Mouse (Mus musculus) spleen, postnatal 36 days (tissue): ENCODE measurements around the gene Ccdc83.
A peak's percentile ranks its signal among the peaks of the same experiment; 100 is the strongest.

Experiments used
- DNase-seq, 2 experiments: peaks; one replicate each; pipeline ENCODE4 v3.0.0; 2022; ENCODE audit warnings: low spot score in 2 of 2, mixed read lengths in 1 of 2

Gene Ccdc83

DNA sequence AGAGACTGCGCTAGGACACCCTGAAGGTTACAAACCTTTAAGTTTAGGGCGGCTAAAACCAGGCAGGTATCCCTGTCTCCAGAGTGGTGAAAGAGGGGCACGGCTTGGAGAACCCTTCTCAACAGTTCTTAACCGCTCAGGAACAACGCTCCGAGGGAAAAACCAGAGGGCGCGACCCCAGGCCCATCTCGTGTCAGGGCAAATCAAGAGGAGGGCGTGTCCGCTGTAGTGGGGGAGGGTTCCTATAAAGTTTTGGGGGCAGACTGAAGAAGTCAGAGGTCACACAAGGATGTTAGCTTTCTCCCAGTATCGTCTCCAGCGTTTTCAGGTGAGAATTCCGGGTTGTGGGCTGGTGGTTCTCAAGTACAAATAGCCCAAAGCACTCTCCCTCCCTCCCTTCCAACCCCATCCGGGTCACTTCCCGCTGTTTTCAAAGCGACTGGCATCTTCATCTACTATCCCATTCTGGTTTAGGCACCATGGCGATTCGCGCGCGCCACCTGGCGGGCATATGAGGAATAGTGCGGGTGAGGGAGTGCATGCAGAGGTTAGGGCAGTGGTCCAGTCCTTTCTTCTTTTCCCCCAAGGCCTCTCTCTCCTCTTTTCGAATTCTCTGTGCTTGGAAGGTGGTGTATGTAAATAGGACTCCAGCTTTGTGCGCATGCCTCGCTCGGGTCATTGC, at the start of gene Ccdc83:
Gene Ccdc83 (minus strand): TSS at position 489 of the 682 bp plus-strand sequence.
- peak; percentile 46 to 58 for DNase-seq

DNA sequence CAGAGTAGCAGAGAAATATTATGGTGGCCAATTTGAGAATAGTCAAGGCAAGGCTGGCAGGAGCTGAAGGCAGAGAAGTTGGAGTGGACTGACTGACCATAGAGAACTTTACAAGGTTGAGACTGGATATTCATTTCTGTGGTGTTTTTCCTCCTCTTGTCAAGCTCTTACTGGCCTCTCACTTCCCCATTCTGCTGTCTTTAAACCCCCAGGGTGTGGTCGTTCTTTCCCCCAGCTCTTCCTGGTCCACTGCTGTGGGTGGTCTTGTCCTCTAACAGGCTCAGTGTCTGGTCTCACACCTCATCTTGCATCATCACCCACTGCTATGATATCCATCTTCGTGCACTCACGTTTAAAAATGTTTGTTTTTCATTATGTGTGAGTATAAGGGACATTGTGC, 47.8 kb upstream of the Ccdc83 start:
- DNase-seq: peak; percentile 29 to 42

DNA sequence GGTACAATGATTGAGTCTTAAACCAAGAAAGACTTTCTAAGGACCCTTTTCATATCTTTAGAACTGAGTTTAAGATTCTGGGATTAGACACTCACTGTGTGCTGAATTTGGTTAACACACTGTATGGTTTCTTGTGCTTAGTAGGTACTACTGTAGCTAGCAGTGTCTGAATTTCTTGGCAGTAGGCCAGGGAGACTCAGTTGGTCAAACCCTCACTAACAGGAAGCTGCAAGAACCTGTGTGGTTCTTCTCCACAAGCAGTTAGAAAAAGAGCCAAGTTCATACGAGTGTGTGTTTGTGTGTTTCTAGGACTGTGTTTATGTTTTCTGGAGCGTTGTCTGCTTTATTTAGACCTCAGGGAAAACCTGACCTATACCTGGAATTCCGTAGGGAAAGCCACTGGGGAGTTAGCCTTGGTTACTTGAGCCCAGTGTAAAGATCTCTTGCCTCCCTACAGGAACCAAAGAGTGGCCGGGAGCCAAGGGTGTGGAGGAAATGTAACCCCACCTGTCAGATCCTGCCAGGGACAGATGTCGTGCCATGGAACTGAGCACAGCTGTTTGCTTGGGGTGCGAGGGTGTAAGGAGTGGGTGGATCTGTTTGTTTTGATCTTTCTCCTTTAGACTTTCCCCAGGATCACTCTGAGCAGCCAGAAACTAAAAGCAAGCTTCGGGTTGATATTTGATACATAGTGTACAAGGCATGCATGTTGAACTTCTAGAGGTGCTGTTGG, 46.7 kb upstream of the Ccdc83 start:
- DNase-seq: peak; percentile 29 to 51

DNA sequence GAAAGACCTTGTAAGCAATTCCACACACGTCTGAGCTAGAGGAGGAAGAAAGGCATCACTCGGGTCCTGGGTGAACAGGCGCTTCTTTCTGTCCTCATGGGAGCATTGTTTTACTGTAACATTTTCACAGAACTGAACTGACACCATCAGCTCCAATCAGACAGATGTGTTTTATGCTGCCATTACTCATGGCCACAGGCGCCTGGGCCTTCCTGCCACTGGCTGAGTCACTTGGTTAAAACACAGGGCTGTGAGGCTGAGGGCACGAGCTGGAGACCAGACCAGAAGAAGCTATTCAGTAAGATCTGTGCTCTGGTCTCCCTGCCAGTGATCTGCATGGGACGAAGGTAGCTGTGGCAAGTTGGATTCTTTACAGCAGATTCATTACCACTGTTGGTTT, 42.4 kb upstream of the Ccdc83 start:
- DNase-seq: no peak

DNA sequence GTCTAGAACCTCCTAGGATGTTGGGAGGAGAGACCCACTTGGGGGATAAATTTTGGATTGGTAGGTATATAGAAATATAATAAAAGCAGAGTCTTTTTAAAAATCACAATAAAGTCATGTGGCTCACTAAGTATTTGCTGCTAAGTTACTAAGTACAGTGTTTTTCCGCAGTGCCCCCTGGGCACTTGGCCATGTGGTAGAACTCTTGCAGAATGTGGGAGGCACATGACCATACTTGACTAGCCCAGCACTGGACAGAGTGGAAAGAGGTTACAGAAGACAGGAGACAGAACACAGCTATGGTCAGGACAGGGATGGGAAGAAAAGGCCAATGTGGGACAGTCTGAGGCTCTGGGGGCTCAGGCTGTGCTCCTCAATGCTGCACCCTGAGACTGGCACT, 41.4 kb upstream of the Ccdc83 start:
- no peak for DNase-seq

DNA sequence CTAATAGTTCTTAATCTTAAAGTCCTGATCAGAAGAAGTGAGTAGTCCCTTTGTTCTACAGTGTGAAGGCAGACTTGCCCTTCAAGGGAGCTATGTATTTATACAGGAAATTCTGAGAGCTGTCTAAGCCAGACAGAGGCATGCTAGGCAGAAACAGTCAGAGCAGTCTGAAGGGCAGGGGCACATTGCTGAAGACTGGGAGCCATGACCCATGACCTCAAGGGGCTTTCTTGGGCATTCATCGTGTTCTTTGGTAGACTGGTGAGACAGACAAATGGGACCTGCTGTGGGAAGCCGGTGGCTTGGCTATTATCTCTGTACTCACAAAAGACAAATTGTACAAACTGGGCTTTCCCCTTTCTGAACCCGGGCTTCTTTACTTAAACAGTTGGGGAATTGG, 40.5 kb upstream of the Ccdc83 start:
- no peak for DNase-seq

DNA sequence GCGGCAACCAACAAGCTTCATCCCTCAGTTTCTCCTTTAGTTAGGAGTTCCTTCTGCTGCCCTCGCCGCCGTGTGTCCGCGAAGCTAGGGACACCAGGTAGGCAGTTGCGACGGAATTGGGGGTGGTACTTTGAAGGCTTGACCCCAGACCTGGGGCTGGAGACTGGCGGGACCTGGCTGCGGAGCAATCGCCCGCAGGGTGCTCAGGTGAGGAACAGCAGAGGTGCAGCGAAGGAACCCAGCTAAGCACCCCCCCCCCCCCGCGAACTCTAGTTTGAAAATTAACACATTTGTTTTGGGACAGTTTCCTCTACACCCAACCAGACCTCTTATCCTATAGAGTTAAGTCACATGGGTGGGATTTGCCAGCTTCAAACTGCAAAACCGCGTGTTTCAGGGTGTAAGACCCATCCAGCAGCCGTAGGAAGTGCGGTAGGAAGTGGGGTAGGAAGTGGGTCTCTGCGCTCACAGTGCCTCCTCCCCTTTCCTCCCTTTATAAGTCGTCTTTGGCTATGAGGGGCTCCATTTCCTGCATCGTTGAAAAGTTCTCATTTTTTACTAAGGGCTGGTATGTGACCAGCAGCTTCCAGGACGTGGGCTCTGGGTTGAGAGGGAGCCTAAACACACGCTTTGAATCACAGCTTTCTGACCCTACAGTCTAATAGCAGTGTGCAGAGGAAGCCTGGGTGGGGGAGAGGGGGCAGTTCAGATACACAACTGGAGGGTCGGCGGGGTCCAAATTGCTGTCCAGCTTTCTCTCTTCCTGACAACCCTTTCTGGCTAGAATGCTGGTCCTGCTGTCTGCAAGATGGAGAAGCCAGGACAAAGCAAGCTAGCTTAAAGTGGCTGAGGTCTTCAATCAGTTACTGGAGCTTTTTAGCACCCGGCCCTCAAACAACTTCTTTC, 37.3 kb upstream of the Ccdc83 start:
- DNase-seq: peak; percentile 8 to 17

DNA sequence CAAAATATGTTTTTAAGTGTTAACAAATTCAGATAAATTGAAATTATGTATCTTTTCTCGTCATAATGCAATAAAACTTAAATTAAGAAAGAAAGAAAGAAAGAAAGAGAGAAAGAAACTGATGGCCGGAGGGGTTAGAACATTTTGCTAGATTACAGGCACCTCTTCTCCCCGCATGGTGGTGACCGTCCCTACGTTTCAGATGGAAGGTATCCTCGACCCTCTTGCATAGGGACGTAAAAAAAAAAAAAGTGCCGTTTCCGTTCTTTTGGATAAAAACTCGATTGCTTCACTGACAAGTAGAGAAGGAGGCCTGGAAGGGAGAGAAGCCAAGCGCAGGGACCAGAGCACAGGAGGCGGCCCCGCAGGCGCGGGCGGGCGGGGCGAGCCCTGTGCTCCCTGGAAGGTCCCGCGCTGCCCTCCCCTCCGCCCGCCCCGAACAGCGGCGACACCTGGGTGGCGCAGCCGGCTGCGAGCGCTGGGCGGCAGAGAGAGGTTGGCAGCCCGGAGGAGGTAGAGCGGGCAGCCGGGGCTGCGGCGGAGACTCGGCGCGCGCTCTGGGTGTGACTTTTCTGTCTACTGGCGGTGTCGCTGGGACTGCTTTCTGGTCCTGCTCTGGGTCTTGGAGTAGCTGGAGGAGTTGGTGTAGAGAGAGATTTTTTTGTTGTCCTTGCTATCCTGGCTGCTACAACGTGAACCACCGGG, 36.5 kb upstream of the Ccdc83 start, which contains the start of gene Sytl2:
Gene Sytl2 (plus strand): TSS at position 311 of the 705 bp plus-strand sequence.
- DNase-seq: peak; percentile 49 to 70

DNA sequence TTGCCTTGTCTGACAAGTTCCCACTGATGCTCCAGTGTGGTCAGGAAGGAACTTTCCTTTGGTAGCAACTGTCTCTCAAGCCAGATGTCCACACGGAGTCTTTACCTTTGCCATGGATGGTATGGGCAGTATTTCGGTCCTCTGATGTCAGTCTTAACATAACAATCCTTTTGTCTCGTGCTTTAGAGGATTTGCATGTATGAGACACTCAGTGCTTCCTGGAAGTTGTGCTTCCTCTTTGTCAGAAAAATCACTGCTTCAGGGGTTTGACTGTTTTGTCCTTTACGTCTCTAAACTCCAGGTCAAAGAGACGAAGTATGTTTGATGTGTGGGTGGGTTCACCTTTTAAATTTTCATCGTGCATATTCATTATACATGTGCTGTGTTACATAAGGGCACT, 26.3 kb upstream of the Ccdc83 start:
- no peak for DNase-seq

DNA sequence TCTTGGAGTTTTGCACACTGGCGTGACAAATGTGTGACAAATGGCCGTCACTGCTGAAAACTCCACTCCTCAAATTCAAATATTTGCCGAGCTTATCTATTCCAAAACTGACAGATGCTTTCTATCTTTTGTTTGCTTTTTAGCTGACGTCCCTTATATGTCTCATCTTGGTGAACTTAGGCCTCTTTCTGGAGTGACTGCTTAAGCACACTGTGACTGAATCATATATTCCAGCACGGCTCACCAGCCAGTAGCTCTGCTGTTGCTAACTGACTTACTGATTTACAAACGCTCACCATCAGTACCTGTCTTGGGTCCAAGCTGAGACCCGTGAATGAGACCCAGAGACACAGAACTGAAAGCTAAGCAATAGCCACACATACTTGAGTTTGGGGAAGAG, 19.2 kb upstream of the Ccdc83 start:
- no peak for DNase-seq

DNA sequence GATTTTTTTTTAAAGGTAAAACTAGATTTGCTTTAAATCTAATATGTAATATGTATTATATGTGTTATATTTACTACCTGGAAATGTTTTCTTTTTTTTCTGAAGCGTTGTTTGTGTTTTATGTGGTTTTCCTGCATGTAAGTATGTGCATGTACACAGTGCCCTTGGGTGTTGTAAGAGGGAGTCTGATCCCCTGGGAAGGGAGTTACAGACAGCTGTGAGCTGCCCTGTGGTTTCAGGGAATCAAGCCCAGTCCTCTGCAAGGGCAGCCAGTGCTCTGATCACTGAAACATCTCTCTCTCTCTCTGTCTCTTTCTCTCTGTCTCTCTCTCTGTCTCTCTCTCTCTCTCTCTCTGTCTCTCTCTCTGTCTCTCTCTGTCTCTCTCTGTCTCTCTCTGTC, 17.2 kb upstream of the Ccdc83 start:
- no peak for DNase-seq

DNA sequence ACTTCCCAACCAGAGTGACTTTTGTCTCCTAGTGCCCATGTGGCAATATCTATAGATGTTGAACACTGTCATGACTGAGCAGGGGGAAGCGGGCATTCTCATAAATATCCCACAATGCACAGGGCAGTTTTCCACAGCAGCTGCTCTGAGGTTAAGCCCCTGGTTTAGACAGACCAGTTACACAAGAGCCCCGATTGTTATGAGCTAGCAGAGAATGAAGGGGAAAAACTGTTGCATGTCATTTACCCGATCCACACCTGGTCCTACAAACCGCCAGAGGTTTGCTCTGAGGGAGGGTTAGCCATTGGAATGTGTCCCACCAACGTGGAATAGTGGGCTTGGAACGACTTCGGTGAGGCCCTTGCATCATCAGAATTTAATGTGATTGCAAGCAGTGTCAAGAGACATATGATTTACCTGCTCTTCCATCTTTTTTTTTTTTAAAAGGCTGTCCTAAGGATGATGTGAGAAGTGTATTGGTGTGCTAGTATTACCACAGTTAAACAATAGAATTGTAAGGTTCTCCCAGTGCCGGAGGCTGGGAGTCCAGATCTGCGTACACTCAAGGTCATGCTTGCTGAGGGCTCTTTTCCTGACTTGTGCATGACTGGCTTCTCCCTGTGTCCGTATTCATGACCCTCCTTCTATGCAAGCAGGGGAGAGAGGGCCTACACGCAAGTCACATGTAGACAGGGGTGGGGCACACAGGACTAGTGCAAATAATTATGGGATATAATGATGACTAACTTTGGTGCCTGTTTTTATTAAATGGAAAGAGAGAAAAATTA, 16.4 kb upstream of the Ccdc83 start:
- no peak for DNase-seq

DNA sequence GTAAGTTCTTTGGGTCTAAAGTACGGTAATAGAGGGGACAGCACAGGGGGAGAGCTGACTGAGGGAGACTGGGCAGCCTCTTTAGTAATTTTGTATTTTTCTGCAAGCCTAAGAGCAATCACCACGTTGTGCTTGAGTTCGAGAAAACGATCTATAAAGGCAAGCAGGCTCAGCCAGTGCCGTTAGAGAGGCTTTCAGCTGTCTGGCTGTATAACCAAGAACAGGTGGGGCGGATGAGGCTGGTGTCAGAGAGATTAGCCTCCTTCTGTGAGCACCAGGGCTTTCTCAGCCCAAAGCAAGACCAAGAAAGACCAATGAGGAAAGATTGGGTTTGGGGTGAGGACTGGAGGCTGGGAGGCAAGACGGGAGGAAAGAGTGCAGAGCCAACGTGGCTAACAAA, 15.3 kb upstream of the Ccdc83 start:
- DNase-seq: no peak

DNA sequence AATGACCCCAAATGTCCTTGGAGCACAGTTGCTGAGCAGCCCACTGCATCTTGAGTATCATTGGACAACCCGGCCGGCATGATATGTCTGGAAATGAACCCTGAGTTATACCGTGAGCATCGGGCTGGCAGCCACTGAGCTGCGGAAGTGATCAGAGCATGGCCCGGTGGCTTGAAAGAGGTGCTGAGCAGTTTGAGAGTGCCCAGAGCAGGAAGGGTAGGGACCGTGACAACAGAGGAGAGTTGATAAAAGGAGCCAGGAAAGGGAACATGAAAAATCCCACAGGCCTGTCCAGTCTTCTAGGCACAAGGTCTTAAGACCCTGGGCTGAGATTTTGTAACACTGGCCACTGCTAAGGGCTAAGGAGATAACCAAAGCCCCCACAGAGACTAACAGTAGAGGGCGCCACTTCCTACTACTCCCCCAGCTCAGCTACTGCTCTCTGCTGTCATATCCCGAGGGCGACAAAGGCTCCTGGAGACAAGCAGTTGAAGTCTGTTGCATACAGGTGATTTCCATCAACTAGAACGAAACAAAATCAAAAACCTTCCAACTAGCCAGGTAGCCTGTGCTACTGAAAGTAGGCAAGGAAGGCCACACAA, 14.8 kb upstream of the Ccdc83 start:
- DNase-seq: peak; percentile 31 to 32

DNA sequence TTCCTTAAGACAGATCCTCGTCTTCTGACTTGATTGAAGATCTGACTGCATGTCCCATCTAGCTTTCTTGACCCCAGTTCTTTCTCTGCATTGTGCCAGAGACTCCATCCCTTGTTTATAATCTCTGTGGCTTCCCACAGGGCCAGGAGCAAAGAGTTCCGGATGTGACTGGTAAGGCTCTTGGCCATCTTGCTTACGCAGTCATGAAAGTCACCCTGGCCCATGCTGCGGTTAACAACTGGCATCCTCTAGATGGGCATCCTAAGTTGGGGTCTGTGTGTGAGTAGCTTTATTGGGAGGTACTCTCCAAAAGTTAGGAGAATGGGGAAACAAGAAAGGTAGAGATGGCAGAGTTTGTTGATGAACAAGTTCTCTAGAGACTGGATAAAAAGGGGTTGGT, 13.6 kb upstream of the Ccdc83 start:
- DNase-seq: no peak

DNA sequence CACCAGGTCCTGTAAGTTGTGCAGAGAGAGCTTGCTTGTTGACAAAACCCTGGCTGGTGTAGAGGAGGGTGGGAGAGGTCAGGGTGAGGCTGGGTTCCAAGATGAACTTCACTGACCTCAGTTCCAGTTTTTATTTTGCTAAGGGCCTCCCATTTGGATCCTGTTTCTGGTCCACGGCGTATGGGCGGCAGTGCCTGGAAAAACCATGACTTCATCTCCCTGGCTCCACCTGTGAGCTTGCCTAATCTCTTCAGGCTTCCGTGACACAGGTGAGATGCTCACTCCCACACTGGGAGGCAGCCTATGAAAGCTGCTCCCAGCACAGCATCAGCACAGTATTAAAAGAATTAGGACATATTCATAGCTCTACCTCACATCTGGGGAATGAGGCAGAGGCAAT, 12.2 kb upstream of the Ccdc83 start:
- no peak for DNase-seq

DNA sequence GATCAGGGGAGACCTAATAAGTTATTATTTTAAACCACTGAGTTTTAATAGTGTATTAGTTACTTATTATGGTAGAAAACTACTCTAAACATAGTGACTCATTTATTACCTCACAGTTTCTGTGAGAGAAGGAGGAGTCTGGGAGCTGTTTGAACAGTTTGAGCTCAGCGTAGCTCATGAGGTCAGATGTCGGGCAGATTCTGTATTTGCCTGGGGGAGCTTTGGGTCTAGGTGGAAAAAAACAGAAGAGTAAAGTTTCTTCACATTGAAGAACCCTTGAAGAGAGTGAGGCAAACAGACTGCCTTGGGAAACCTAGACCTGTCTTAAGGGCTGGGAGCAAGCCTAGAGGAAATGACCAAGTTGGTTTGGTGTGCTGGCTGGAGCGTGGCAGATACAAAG, 11.7 kb upstream of the Ccdc83 start:
- no peak for DNase-seq

DNA sequence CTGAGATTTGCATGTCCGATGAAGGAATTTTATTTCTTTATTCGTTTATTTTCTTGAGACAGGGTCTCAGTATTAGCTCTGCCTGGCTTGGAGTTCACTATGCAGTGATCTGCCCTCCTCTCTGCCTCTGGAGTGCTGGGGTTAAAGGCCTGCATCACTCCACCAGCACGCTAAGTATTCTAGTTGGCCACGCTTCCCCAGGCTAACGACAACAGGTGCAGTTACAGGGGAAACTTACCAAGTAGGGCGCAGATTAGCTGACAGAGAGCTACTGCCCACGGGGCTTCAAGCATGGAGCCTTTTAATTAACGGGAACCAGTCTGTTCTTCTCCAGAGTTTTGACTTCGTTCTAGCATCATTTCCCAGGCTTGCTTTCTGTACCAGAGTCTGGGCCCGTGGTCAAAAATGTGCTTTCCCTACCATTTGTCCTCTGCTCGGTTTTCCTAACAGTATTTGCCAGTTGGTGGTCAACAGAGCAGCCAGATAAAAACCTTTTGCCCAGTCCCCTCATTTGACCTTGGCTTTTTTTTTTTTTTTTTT, 9.1 kb upstream of the Ccdc83 start:
- DNase-seq: no peak

DNA sequence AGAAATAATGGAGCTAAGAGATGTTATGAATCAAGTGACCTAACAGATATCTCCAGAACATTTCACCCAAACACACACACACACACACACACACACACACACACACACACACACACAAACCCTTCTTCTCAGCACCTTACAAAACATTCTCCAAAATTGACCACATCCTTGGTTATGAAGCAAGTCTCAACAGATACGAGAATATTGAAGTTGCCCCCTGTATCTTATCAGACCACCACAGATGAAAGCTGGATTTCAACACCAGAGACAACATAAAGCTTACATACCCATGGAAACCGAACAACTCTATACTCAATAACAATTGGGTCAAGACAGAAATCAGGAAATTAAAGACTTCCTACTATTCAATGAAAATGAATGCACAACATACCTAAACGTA, 4.6 kb upstream of the Ccdc83 start:
- no peak for DNase-seq

DNA sequence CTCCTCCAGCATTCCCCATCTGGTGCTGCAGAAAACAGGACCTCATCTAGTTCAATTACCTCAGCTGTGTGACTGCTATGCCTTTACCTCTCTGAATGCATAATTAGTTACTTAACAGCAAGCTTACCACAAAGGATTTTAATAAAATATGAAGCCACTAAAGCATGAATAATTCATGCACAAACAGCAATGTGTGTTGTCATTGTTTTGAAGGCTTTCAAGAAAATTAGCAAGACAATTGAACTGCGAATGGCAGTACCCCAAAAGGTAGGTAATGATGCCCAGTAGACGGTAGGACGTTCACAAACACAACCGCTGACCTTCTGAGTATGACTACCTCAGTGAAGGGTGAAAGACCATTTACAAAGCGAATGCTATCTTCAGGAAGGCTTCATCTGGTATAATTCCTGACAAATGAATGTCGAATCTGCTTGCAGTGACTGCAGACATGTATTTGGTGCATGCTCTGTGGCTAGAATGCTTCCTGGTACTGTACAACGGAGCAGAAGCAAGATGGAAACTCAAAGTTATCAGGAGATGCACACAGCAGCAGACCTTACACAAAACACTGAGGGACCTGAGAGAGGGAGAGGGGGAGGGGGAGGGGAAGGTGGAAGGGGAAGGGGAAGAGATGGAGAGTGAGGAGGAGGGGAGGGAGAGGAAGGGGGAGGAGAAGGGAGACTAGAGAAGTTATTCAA, 3.5 kb downstream of the Ccdc83 start:
- DNase-seq: no peak
